Mouse (Mus musculus) urinary bladder, postnatal 14 days (tissue): ENCODE measurements around the gene Bad.
A peak's percentile ranks its signal among the peaks of the same experiment; 100 is the strongest.

Source experiments
- DNase-seq: peaks from one replicate; pipeline ENCODE4 v3.0.0; 2021; ENCODE audit warnings: low spot score

The Bad gene

DNA sequence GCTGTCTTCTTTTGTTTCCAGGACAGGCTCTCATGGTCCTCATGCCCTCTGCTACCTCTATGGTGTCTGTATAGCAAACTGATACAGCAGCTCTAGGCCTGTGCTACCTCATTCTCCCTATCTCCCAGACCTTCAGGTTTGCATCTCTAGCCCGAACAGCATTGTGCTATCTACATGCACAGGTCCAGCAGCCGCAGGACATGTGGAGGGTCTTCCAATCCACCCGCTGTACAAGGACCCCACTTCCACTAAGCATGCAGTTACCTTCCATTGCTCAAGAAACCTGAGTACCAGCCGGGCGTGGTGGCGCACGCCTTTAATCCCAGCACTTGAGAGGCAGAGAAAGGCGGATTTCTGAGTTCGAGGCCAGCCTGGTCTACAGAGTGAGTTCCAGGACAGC, 27.1 kb upstream of the Bad start:
- DNase-seq, result no peak

DNA sequence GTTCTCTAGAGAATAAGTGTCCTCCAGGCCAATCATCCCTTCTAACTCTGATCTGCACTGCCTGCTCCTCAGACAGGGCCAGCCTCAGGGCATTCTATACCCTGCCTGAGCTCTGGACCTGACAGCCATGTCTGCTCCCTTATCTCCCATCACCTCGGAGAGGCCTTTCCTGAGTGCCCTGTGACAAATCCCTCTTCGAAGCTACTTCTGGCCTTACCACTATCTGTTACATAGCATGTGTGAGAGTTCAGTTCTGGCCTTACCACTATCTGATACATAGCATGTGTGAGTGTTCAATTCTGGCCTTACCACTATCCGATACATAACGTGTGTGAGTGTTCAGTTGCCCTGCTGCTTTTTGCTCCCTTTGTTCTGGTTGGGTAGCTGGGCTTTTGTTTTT, 26.4 kb upstream of the Bad start:
- no peak for DNase-seq

DNA sequence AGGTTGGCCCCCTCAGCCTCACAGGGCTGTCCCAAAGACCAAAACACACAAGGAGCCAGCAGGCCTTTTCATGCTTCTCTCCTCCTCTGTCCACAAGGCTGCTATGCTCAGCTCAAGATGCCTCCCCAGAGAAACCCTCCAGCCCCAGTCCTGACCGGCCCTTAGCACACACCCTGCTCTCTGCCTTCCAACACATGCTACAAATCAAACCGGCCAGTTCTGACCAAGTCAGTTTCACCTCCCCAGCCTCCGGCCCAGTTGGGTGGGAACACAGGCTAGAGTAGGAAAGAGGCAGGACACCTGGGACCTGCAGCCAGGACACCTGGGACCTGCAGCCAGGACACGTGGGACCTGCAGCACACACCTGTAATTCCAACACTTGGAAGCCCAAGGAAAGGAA, 25.2 kb upstream of the Bad start:
- DNase-seq, result no peak

DNA sequence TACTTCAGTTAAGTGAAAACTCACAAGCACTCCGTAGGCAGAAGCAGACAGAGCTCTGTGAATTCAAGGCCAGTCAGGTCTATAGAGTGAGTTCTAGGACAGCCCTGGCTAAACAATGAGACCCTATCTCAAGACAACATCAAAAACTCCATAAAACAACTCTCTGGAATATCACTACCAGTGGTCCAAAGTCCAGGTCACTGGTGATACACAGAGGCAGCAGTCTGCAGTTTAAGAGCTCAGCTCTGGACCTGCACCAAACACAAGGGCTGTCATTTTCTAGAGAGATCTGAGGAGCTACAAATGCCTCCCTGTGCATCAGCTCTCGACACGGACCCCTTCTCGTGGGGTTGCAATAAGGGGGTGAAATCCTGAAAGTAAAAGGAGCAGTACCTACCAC, 23.3 kb upstream of the Bad start:
- DNase-seq, result no peak

DNA sequence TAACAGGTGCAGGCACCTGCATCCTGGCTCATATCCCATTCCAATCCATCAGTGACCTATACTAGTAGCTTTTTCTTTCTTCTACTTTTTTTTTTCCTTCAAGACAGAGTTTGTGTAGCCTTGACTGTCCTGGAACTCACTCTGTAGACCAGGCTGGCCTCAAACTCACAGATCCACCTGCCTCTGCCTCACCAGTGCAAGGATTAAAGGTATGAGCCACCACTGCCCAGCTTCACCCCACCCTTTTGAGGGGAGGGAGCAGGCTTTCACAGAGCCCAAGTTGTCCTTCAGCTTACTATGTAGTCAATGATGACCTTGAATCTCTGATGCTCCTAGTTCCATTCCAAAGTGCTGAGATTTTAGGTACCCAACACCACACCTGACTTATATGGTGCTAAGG, 22.2 kb upstream of the Bad start:
- DNase-seq, result no peak

DNA sequence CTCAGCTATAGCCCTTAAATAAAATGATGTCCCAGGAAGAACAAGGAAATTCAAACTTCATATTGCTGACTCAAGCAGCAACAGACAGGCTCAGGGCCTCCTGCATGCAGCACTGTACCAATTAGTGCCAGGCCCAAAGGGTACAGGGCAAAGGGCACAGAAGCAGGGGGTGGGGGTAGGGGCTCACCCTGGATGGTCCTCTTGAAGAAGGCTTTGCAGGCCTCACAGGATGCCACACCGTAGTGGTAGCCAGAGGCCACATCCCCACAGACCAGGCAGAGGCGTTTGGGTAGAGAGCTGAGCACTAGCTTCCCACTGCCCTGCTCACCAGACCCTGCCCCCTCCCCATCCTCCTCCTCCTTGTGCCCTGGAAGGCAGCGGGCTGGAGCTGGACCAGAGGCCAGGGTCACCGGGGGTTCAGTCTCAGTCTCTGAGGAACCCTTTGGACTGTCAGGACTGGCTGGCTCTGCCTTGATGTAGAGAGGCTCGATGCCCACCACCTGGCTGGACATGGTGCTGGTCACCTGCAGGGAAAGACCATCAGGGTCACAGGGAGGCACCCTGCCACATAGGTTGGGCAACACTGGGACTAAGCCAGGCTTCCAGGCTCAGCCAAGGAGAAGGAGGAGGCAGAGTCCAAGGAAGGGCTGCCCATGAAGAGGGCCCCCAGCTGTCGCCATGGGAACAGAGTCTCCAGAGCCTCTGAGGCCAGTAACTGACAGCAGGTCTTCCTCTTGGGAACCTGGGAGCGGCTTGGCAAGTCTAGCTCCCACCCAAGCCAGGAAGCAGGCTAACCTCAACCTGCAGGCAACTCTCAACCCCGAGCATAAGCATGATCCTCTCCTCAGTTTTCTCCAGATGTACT, 21.6 kb upstream of the Bad start:
- DNase-seq, result no peak

DNA sequence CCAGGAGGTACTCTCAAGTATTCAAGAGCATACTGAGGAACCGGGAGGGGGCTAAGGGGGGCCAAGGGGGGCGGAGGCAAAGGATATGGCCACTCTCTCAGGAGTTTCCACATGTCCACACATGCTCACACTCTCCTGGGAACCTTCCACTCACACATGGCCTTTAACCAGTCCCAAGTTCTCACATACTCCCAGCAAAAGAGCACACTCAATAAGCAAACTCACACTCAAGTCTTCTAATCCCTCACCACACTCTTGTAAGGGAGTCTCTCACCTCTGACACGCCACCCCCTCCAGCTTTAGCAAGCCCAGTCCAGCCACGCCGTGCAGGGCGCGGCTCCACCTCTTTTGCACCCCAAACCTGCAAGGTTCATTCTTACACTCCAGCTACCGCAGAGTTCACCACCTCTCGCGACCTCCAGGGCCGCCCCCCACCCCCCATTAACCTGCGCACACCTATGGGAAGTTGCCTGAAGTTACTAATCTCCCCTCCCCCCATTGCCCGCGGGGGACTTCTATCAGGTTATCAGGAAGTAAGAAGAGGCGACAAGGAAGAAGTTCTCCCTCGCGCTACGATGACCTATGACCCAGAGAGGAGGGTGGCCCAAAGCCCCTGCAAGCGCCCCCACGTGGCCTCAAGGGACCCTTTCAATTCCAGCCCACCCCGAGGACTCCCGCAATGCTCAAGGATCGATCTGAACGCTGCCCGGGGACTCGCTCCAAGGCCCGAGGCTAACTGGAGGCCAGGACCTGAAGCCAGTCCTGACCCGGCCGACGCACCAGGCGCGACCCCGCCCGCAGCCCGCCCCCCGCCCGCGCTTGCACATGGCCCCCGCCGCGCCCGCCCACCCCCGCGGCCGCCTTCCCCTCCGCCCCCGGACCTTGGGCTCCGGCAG, 20.7 kb upstream of the Bad start:
- peak; percentile 61 for DNase-seq

DNA sequence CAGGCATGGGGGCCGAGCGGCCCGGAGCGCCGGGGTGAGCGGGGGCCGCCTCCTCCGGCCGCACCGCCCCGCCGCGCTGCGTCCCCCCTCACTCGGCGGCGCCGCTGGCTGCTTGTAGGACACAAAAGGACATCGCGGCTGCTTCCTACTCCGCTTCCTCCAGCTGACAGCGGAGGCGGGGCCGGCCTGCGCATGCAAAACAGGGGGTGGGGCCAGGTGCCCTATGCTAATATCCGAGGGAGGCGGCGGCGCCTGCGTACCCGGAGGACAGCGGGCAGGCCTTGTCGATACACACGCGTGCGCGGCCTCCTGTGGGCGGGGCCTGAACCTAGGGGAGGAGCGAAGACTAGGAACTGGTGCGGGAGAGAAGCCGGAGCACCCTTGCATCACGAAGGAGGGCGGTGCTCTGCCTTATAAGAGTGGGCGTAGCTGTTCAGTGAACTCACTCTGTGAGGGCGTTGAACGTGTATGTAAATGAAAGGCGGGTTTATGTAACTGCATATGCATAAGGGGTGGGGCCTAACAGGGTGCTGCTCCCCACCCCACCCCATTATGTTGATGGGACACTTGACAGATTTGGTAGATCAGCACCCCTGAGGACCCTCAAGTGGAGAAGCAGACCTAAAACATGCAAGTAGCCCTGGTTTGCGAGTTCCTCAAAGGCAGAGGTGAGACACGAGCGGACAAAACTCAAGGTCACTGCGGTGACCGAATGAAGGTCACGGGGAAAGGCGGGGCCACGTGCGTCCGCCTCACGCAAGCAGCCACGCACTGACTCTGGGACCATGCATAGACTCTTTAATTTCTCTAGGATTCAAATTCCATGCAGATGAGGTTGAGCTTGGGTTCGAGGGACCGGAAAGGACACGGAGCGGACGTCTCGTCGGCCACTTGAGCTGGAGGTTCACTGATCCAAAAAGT, 19.8 kb upstream of the Bad start, which contains the start of gene Esrra:
Esrra (minus strand) TSS at position 167 of the 921 bp plus-strand sequence.
- peak; percentile 100 for DNase-seq

DNA sequence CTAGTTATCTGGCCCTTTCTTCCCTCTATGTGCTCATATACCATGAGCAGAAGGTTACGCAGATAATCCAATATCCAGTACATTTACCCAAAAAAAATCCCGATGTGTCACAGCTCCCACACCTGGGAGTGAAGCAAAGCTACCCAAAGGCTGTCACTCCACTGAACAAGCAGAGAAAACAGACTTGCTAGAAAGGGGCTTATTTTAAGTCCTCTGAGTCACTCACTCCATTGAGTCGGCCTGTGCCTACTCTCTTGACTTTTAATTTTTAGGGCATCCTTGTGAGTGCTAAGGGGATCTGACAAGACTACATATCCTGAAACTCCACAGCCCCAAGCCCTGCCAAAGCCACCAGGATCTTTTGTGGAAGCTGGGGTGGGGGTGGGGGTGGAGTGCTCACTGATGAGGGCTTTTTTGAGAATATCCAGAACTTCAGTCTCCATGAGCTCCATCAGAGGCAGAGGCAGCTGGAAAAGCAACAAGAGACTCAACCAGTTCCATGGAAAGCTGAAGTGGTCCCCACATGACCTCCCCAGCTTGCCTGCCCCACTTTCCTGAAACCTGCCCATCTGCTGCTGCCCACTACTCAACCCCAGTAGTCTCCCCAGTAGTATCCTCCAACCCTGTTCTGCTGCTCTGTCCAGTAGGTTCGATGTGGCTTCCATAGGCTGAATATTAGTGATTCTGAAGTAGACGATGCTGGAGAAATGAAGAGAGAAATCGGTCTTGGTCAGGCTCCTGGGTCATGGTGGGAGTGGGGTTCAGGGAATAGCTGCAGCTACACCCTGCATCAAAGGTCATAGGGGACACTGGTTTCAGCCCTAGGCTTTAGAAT, 18.5 kb upstream of the Bad start:
- no peak for DNase-seq

DNA sequence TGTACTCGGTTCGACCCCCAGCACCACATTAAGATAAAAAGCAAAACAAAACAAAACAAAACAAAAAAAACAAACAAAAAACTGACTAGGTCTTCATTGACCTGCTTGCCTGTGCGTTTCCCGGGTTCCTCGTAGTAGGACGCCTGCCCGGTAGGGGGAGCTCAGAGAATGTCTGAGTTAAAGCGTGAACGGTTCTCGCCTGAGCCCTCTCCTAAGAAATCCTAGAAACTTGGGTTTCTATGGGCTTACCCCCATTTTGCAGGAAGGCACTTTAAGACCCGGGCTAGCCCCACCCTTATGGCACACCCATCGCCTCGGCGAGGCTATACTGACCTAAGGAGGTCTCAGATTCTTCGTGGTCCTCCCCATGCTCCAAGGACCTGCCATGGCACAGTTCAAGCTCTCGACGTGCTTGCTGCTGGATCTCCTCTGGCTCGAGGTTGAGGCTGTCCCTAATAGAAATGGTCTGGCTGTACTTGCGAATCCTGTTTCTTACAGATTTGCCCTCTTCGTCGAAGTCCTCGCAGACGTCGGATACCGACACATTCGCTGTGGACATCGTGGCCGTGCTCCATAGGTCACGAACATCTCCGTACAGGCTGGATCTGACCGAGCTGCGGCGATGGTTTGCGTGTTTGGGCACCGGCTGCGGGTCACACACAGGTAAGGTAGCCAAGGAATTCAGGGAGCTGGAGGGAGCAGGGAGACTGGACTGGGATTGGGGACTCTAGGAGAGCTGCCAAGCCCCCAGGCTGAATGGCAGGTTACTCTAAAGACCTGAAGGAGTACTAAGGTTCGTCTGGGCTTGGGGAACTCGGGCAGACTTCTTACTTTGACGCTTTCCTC, 17.0 kb upstream of the Bad start:
- DNase-seq, result peak; percentile 91

DNA sequence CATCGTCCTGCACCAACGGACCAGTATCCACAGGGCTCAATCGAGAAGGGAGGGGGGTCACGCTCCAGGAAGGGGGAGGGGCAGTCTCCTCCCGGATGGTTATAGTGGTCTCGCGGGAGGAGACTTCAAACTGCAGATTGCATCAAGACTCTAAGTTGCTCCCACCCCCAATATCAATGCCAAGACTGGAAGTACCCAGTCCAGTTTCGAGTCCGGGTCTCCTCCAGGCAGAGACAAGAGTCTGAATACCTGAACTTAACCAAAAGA, 16.4 kb upstream of the Bad start, which contains the start of gene Catsperz:
Catsperz (minus strand) TSS at position 74 of the 267 bp plus-strand sequence.
- DNase-seq, result no peak

DNA sequence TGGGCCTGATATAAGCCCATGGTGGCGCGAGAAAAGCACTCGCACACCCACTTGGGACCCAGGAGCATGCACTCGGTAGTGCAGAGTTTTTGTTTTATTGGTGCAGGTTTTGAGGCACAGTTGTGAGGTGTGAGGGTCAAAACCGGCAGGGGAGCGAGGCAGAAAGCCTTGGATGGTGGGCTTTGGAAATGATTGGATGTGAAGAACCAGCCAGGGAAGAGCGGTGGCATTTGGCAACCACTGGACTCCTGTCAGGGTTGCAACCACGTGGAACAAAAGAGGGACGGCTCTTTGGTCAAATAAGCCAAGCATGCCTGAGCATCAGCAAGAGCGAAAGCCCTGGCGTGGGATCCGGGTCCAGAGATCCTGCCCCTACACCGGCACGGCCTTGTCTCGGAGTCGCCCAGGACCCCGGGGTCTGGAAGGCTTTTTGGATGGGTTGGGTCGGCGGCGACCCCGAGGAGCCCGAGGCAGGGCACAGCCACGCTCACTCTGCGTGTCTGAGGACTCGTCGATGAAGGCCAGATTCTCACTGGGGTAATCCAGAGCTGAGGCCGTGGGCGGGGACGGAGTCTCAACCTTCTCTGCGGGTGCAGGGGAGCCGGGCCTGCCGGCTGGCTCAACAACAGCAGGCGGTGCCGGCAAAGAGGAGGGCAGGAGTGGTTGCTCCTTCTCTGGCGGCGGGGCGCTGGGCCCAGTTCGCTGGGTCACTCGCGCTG, 15.9 kb upstream of the Bad start:
- DNase-seq, result no peak

DNA sequence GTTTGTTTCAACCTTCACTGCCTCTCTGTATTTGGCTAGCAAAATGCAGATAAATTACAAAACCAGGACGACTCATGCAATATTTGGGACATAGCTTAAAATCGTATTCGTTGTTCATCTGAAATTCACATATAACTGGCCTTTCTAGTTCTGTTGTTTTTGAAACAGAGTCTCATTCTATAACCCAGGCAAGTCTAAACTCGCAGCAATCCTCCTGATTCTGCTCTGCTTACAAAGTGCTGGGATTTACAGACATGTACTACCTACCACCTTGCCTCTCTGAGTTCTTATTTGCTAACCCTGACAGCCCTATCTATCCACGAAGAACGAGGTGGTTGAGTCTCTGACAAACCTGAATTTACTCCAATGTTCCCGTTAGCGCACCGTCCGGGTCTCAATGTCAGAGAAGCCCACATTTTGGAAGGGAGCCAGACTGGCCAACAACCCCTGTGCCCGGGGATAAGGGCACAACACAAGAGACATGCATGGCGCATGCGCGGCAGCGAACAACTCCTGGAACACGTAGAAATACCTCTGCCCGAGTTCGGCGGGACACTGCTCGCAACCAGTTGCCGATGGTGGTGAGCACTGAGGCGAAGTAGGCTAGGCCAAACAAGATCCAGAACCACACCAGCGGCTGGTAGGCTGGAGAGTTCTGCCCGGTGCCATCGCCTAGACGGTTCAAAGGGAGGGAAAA, 15.0 kb upstream of the Bad start:
- peak; percentile 75 for DNase-seq

DNA sequence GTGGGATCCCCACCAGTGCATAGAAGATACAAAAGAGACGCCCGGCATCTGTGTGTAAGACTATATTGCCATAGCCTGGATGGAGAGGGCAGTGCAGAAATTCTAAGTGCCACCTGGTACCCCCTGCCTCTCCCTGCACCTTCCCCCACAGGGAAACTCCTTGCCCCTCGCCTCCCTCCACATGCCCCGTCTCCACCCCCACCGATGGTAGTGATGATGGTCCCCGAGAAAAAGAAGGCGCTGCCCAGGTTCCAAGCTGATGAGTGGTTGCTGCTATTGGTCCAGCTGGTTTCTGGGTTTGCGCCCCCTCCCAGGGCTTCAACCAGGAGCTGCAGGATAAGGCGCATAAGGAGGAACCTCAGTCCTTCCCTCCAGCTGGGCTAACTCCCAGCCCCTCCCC, 13.6 kb upstream of the Bad start:
- DNase-seq, result no peak

DNA sequence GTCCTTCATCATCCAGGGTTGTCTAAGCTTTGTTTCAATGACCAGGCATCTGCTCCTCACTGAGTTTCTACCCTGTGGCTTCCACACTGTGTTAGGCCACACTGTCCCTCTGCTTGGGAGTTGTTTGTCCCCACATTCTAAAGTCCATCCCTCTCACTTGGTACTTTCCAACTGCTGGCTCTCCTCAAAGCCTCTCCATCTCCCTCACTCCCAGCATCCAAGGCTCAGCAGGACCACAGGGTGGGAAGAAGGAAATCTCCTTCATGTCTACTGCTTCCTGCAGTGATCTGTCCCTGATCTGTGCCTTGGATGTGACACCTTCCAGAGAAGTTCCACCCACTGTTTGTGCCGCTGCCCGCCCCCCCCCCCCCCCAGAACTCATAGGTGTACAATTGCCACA, 10.7 kb upstream of the Bad start:
- DNase-seq, result no peak

DNA sequence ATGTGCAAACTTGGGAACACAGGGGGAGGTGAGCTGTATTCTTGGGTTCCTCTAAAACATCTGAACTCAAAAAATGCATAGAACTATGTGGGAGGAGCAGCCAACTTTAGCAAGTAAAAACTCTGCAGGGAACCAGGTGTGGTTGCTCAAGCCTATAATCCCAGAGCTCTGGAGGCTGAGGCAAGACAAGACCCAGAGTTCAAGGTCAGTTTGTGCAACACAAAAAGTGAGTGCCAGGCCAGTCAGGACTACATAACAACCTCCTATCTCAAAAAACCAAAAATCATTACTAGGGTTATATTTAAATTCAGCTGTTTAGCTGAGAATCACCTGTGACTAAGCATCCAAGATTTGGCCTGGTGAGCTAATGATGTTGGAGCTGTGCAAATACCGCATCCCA, 9.6 kb upstream of the Bad start:
- no peak for DNase-seq

DNA sequence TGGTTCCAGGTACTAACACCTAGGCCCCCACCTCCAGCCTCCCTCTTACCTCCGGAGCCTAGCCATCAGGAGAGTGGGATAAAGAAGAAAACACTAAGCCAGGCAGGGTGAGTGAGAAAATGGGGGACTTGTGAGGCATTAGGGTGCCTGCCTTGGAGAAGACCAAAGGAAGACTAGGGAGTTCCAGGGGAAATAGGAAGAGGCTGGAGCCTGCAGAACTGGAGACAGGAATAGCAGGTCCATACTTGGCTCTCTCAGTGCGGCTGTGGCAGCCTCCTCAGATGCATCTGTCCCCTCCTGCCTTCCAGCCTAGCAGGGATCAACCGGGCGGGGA, 8.6 kb upstream of the Bad start:
- no peak for DNase-seq

DNA sequence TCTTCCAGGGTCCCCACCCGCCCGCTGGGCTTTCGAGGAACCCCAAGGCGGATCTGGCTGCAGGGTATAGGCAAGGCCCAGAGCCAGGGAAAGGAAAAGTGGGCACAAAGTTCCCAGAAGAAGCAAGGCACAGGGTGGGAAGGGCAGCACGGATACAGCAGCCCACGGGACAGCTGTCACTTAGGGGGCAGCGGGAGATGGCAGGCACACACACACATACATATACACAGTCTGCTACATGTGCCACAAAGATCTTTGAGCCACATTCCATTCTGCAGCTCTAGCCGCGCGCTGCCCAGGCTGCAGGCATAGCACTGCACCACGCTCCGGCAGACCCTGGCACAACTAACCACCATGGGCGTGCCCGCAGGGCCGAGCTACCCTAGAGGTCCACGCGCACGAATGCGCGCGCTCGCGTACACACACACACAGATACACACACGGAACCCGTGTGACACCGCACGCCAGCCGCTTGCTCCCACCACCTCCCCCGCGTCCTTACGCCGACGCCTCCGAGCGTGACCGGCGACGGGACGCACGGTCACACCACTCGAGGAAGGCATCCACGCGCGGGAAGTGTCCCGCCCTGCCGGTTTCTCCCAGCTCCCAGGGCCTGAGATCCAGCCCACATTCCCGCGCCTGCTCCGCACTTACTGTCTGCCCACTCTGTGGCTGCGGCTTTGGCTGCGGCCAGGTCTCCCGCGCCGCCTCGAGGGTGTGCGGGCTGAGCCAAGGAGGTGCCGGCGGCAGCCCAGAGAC, 8.0 kb upstream of the Bad start:
- peak; percentile 50 for DNase-seq
